Mouse (Mus musculus) cerebral cortex, adult 2 months (tissue): Measurements from ENCODE around the gene Hist1h3h.

Source experiments
- WGBS: fragments of 180-500 bp; shearing (Covaris S2); methylation state at CpG from one replicate; pipeline ENCODE4 v1.1.7; 2018; 5-methylcytosine and 5-hydroxymethylcytosine counted together

The Hist1h3h gene

GRCm38 (mm10) chr13:21727948-21728572, 10.6 kb downstream of the Hist1h3h start:
- WGBS: 65% methylated on average over 11 of the region's 11 CpGs

GRCm38 (mm10) chr13:21729544-21729943, 12.1 kb downstream of the Hist1h3h start:
- 81% methylated on average over 1 of the region's 1 CpGs for WGBS

GRCm38 (mm10) chr13:21733466-21733865, 16.0 kb downstream of the Hist1h3h start:
- WGBS: 68% methylated on average over 5 of the region's 5 CpGs

GRCm38 (mm10) chr13:21734010-21734905, 16.8 kb downstream of the Hist1h3h start:
- WGBS: under 1% methylated on average over 21 of the region's 21 CpGs

- WGBS: under 1% methylated on average over 51 of the region's 56 CpGs
These were observed 17.7 kb downstream of the Hist1h3h start, which contains the start of gene Hist1h4j for GRCm38 (mm10) chr13:21734906-21735767. Gene Hist1h4j (plus strand): TSS chr13:21735064.

- 93% methylated on average over 1 of the region's 1 CpGs for WGBS
These were observed 27.5 kb downstream of the Hist1h3h start for GRCm38 (mm10) chr13:21745006-21745405.

GRCm38 (mm10) chr13:21749387-21750158, 32.1 kb downstream of the Hist1h3h start:
- 12% methylated on average over 5 of the region's 5 CpGs for WGBS

DNA sequence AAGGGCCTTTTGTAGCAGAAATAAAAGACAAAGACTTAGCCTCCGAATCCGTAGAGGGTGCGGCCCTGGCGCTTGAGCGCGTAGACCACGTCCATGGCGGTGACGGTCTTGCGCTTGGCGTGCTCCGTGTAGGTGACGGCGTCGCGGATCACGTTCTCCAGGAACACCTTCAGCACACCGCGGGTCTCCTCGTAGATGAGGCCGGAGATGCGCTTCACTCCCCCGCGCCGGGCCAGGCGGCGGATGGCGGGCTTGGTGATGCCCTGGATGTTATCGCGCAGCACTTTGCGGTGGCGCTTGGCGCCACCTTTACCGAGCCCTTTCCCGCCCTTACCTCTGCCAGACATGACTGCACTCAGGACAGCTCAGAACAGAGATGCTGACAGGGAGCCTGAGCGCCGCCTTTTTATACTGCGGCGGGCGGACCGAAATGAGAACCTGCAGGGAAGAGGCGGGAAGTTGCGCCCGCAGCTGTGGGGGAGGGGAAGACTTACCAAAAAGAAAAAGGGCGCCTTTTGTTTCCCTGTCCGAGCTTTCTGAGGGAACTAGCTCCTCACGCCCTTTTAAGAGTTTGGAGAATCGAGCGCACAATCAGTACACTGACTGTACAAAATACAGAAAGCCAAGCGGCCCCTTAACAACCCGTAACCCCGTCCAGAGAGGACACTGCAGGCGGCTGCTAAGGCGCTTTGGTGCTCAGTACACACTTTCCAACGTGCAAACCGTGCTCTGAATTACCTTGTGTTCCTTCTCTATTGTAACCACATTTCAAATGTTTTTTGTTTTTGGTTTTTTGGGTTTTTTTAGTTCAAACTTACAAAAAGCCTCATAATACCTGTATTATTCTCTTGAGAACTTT, 32.9 kb downstream of the Hist1h3h start, which contains the start of gene Hist1h4k:
Gene Hist1h4k (minus strand): TSS at position 347 of the 859 bp plus-strand sequence.
- WGBS: under 1% methylated on average over 47 of the region's 56 CpGs

- 73% methylated on average over 3 of the region's 3 CpGs for WGBS
These were observed 34.4 kb downstream of the Hist1h3h start for GRCm38 (mm10) chr13:21751827-21752226.

GRCm38 (mm10) chr13:21752356-21752755, 34.9 kb downstream of the Hist1h3h start:
- WGBS: 49% methylated on average over 3 of the region's 3 CpGs

DNA sequence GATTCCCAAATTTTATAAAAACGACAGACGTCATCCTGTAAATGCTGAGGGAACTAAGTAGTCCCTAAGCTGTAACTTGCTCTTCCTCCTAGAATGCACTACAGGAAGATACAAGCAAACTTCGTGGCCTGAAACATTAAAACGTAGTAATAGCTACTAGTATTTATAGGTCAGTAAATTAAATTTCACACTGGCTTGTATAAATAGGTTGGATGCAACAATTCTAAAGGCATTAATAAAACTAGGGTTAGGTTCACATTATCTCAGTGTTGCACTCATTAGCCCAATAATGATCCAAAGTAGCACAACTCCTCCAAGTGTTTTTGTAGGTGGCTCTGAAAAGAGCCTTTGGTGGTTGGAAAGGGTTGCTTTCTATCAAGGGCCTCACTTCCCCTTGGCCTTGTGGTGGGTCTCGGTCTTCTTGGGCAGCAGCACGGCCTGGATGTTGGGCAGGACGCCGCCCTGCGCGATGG, 35.6 kb downstream of the Hist1h3h start:
- 5% methylated on average over 10 of the region's 10 CpGs for WGBS

- WGBS: 1% methylated on average over 48 of the region's 50 CpGs
These were observed 36.2 kb downstream of the Hist1h3h start, which contains the start of the genes Hist1h2ak and Hist1h2bn for GRCm38 (mm10) chr13:21753524-21754285. Gene Hist1h2ak (minus strand): TSS chr13:21753827. Gene Hist1h2bn (plus strand): TSS chr13:21754123.

DNA sequence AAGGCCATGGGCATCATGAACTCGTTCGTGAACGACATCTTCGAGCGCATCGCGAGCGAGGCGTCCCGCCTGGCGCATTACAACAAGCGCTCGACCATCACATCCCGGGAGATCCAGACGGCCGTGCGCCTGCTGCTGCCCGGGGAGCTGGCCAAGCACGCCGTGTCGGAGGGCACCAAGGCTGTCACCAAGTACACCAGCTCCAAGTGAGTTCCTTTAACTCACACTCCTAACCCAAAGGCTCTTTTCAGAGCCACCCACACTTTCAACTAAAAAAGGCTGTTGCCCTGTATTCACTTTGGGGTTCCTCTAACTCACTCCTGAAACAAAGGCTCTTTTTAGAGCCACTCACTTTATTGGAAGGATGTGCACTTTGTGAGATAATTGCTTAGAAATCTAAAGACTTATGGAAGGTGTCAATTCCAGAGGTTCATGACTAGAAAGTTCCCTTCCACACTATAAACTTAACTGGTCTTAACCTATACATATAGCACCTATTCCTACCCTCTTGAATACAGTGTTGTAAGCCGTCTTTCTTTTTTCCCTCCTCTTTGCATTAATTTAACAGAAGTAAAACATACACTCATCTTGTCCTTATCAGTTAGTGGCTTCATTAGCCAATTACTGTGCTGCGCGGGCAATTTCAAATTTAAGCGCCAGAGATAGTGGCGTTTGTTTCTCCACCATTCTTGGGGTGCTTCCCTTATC, 37.0 kb downstream of the Hist1h3h start:
- WGBS: under 1% methylated on average over 15 of the region's 26 CpGs

GRCm38 (mm10) chr13:21755707-21756106, 38.2 kb downstream of the Hist1h3h start:
- 49% methylated on average over 1 of the region's 1 CpGs for WGBS
